ENCODE assay signal across 10 mouse cellular contexts in genomic region chr6:50598560-50598959, GRCm38 (mm10). TPM values are rescaled to one million over a fixed set of nuclear protein-coding genes. Genes with fewer than 3 reads are reported as not detected.
DNase-seq lines count a peak whose midpoint lies in the region; ATAC-seq lines count a peak whose summit lies in the region.
"Had no signal": no experiment of that assay in that cellular context is flagged by ENCODE, and none has a peak within 500 bp of the region (broad histone marks: within the 10 kb centered on the region; RNA-seq: fewer than 3 reads in every experiment).

No protein-coding gene starts in this region.

- H3K4me2 ChIP-seq in neural tube, embryonic 15.5 days: no peak overlapping the region
- no peak overlapping the region for H3K4me2 ChIP-seq in midbrain, embryonic 11.5 days

- intact Hi-C loops in gastrocnemius, postnatal 14 days (cut with DNase I; ENCODE audit: low total_unique reads): no loop called here
- intact Hi-C loops in gastrocnemius, postnatal 36 days (cut with DNase I): no loop called here
- intact Hi-C loops in heart, postnatal 10 days (cut with DNase I): no loop called here

- H3K9me3 ChIP-seq in neural tube, embryonic 15.5 days (replicated peaks): no peaks in the 10 kb centered on the region
- H3K9me3 ChIP-seq in forebrain, embryonic 10.5 days: peaks cover 7% of the 10 kb centered on the region; the same call in 1 of the 2 replicates
- H3K9me3 ChIP-seq in midbrain, embryonic 11.5 days (ENCODE audit: control insufficient read depth, low read length): no peaks in the 10 kb centered on the region

- no peak overlapping the region for H3K9ac ChIP-seq in neural tube, embryonic 15.5 days (replicated peaks)
- H3K9ac ChIP-seq in midbrain, embryonic 11.5 days (ENCODE audit: low read length): no peak overlapping the region

- peaks cover 21% of the 10 kb centered on the region for H3K4me1 ChIP-seq in neural tube, embryonic 15.5 days
- H3K4me1 ChIP-seq in forebrain, embryonic 10.5 days: peaks cover 9% of the 10 kb centered on the region
- peaks cover 4% of the 10 kb centered on the region; the same call in 1 of the 2 replicates for H3K4me1 ChIP-seq in midbrain, embryonic 11.5 days (ENCODE audit: control insufficient read depth, insufficient read depth, low read length)

- 0 out of 2 replicates have a peak overlapping the region, but pooled peaks have one; percentile 8 for H3K27ac ChIP-seq in neural tube, embryonic 15.5 days (replicated peaks)
- no peak overlapping the region for H3K27ac ChIP-seq in forebrain, embryonic 10.5 days
- no peak overlapping the region for H3K27ac ChIP-seq in midbrain, embryonic 11.5 days (ENCODE audit: low read depth, low read length)

- H3K36me3 ChIP-seq in neural tube, embryonic 15.5 days: no peaks in the 10 kb centered on the region
- H3K36me3 ChIP-seq in forebrain, embryonic 10.5 days (replicated peaks): peaks cover 3% of the 10 kb centered on the region; the same call in 1 of the 2 replicates
- no peaks in the 10 kb centered on the region for H3K36me3 ChIP-seq in midbrain, embryonic 11.5 days (ENCODE audit: control insufficient read depth, insufficient read depth, low read length)

- peak; percentile 26 for DNase-seq in gastrocnemius, postnatal 14 days
- no peak for DNase-seq in gastrocnemius, postnatal 36 days
- no peak for DNase-seq in neural tube, embryonic 10.5 days (ENCODE audit: extremely low spot score, low spot score)
- DNase-seq in heart, postnatal 10 days: peak; percentile 73 to 78
- peak; percentile 77 for DNase-seq in lung, postnatal 36 days
- DNase-seq in forebrain, embryonic 10.5 days (ENCODE audit: extremely low spot score, low spot score): no peak
- DNase-seq in midbrain, embryonic 11.5 days (ENCODE audit: low spot score, missing footprints): no peak

- no peaks in the 10 kb centered on the region for H3K27me3 ChIP-seq in neural tube, embryonic 15.5 days (replicated peaks)
- peaks cover 32% of the 10 kb centered on the region for H3K27me3 ChIP-seq in forebrain, embryonic 10.5 days (ENCODE audit: poor library complexity, severe bottlenecking)
- H3K27me3 ChIP-seq in midbrain, embryonic 11.5 days (ENCODE audit: control insufficient read depth, insufficient read depth, low read length): no peaks in the 10 kb centered on the region; the same call in 1 of the 2 replicates

- no peak for ATAC-seq in neural tube, embryonic 15.5 days (ENCODE audit: low FRiP score)
- no peak for ATAC-seq in midbrain, embryonic 11.5 days (ENCODE audit: low FRiP score)

- no peak overlapping the region for H3K4me3 ChIP-seq in neural tube, embryonic 15.5 days (replicated peaks)
- no peak overlapping the region for H3K4me3 ChIP-seq in forebrain, embryonic 10.5 days
- no peak overlapping the region for H3K4me3 ChIP-seq in midbrain, embryonic 11.5 days (ENCODE audit: low read depth, low read length)

- WGBS in neural tube, embryonic 15.5 days: 43% methylated on average over 5 of the region's 5 CpGs
- WGBS in forebrain, embryonic 10.5 days: 71% methylated on average over 5 of the region's 5 CpGs
- WGBS in midbrain, embryonic 11.5 days: 80% methylated on average over 5 of the region's 5 CpGs

RNA-seq across cellular contexts. Expression of gene 4921507P07Rik, which starts 2.1 kb away (rescaled TPM):
- total RNA-seq in gastrocnemius, postnatal 14 days (2021): under 1 TPM; 0.11 to 0.16 TPM
- under 1 TPM; 0.48 to 0.59 TPM for total RNA-seq in gastrocnemius, postnatal 36 days (2021)
- polyA plus RNA-seq in neural tube, embryonic 15.5 days (2015; fragmentation: Nextera tagmentation; extraction: Ambion mirVana): 2.1 and 2.8 TPM in 2 replicates
- under 1 TPM; 0.25 to 0.36 TPM for total RNA-seq in heart, postnatal 10 days (2021)
- polyA plus RNA-seq in forebrain, embryonic 10.5 days (2016; fragmentation: Nextera tagmentation; extraction: Ambion mirVana): 0.36 and 0.60 TPM in 2 replicates
- polyA plus RNA-seq in midbrain, embryonic 11.5 days (2014; fragmentation: Nextera tagmentation; extraction: Ambion mirVana): 0.95 and 0.98 TPM in 2 replicates
- total RNA-seq: CH12.LX had no signal

RNA-seq across cellular contexts. Expression of gene Cycs, which starts 32.2 kb away (rescaled TPM):
- total RNA-seq in gastrocnemius, postnatal 14 days (2021): 100 to 1,000 TPM in 1 of 2 experiments, 10 to 100 TPM in 1; 95.1 to 115 TPM
- total RNA-seq in gastrocnemius, postnatal 36 days (2021): 100 to 1,000 TPM in 1 of 2 experiments, 10 to 100 TPM in 1; 99.6 to 104 TPM
- polyA plus RNA-seq in neural tube, embryonic 15.5 days (2015; fragmentation: Nextera tagmentation; extraction: Ambion mirVana): 83.8 and 90.0 TPM in 2 replicates
- 100 to 1,000 TPM; 163 to 166 TPM for total RNA-seq in heart, postnatal 10 days (2021)
- polyA plus RNA-seq in forebrain, embryonic 10.5 days (2016; fragmentation: Nextera tagmentation; extraction: Ambion mirVana): 84.4 and 84.9 TPM in 2 replicates
- polyA plus RNA-seq in midbrain, embryonic 11.5 days (2014; fragmentation: Nextera tagmentation; extraction: Ambion mirVana): 76.5 and 80.5 TPM in 2 replicates

RNA-seq across cellular contexts. Expression of gene Npvf, which starts 55.7 kb away (rescaled TPM):
- not detected for total RNA-seq in gastrocnemius, postnatal 14 days (2021)
- not detected for total RNA-seq in gastrocnemius, postnatal 36 days (2021)
- polyA plus RNA-seq in neural tube, embryonic 15.5 days (2015; fragmentation: Nextera tagmentation; extraction: Ambion mirVana): 0.26 TPM in 1 of 2 replicates, not detected in the other
- total RNA-seq in heart, postnatal 10 days (2021): not detected
- polyA plus RNA-seq in forebrain, embryonic 10.5 days (2016; fragmentation: Nextera tagmentation; extraction: Ambion mirVana): not detected in 2 replicates
- polyA plus RNA-seq in midbrain, embryonic 11.5 days (2014; fragmentation: Nextera tagmentation; extraction: Ambion mirVana): not detected in 2 replicates
- total RNA-seq: CH12.LX; layer of hippocampus, postnatal 25 days had no signal

Comparison
In these comparisons a context has a peak if more than half of its experiments do, and no peak if none do; other contexts are left out.
1. DNase-seq: peak in gastrocnemius, postnatal 14 days (single experiment), heart, postnatal 10 days (2 of 2) and lung, postnatal 36 days (single experiment); none in gastrocnemius, postnatal 36 days (0 of 2), neural tube, embryonic 10.5 days (single experiment), forebrain, embryonic 10.5 days (single experiment) and midbrain, embryonic 11.5 days (single experiment).